Mouse (Mus musculus) small intestine, adult 2 months (tissue): Measurements from ENCODE around the gene Phf12.
"Not testable (repeated sequence)": the region's sequence is repeated elsewhere in the genome, so short reads cannot be mapped to it uniquely, and the experiment has no call there.

Experiments used
- CTCF ChIP-seq: fragments of 200-500 bp; IDR thresholded peaks from 2 replicates; pipeline ENCODE4 v1.5.1; 2012; ENCODE audit warnings: low read depth, mild to moderate bottlenecking, control low read depth, inconsistent platforms, low read length, moderate library complexity, mixed read lengths; ENCODE audit not compliant: insufficient replicate concordance, insufficient read length; ENCODE audit errors: extremely low read depth
- POLR2A ChIP-seq: fragments of 200-500 bp; IDR thresholded peaks from 2 replicates; pipeline ENCODE4 v1.6.1; 2012; ENCODE audit warnings: low read depth, mild to moderate bottlenecking, control low read depth, inconsistent platforms, low read length, moderate library complexity

DNA sequence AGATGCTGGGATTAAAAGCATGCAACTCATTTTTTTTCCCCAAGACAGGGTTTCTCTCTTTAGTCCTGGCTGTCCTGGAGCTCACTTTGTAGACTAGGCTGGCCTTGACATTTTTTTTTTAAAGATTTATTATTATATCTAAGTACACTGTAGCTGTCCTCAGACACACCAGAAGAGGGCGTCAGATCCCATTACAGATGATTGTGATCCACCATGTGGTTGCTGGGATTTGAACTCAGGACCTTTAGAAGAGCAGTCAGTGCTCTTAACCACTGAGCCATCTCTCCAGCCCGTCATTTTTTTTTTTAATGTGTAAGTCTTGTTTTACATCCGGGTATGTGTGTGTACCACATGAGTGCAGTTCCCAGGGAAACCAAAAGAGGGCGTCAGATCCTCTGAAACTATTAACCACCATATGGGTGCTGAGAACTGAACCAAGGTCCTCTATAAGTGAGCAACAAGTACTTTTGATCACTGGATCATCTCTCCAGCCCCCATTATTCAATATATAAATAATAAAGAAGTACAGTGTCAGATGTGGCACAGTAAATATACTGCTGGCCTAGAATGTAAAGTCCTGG lies 59.8 kb downstream of the Phf12 start:
- TF ChIP-seq POLR2A, CTCF: not testable (repeated sequence)
